Mouse (Mus musculus): ENCODE results near the gene Apbb2.

- TF ChIP-seq CTCF (IDR thresholded peaks at IDR 0.05; ENCODE audit: low read depth) (no peak), EP300 (IDR thresholded peaks at IDR 0.05; ENCODE audit: low read depth) (no peak)
These were observed 9.2 kb upstream of the Apbb2 start for GRCm38 (mm10) chr5:66627805-66628204.

Measured in heart, postnatal 0 days (tissue).